Mouse (Mus musculus) ovary, postnatal 10 days (tissue): ENCODE data around the gene Mss51.

ENCODE experiments used
- DNase-seq: peaks from one replicate; pipeline ENCODE4 v3.0.0; 2022; ENCODE audit warnings: low spot score

The Mss51 gene

GRCm38 (mm10) chr14:20451765-20452331 lies 44.9 kb downstream of the Mss51 start, which contains the start of gene Cfap70:
Cfap70 (minus strand) TSS chr14:20452226.
- DNase-seq: peak; percentile 31

- no peak for DNase-seq
These were observed 45.4 kb downstream of the Mss51 start for GRCm38 (mm10) chr14:20451302-20451701.

GRCm38 (mm10) chr14:20447209-20447608 lies 49.5 kb downstream of the Mss51 start:
- no peak for DNase-seq

- DNase-seq: no peak
These were observed 54.4 kb downstream of the Mss51 start for GRCm38 (mm10) chr14:20442252-20442651.

- DNase-seq: no peak
These were observed 59.7 kb downstream of the Mss51 start for GRCm38 (mm10) chr14:20436976-20437375.
